Mouse (Mus musculus) CD4-positive, CD25-positive, alpha-beta regulatory T cell, adult 2 months (primary cell): Measurements from ENCODE around the gene Paf1.
A peak's percentile ranks its signal among the peaks of the same experiment; 100 is the strongest.

Experiments used
- DNase-seq: peaks from one replicate; pipeline ENCODE4 v3.0.0-alpha.2; 2012; ENCODE audit warnings: low read depth, low spot score

Gene Paf1

DNA sequence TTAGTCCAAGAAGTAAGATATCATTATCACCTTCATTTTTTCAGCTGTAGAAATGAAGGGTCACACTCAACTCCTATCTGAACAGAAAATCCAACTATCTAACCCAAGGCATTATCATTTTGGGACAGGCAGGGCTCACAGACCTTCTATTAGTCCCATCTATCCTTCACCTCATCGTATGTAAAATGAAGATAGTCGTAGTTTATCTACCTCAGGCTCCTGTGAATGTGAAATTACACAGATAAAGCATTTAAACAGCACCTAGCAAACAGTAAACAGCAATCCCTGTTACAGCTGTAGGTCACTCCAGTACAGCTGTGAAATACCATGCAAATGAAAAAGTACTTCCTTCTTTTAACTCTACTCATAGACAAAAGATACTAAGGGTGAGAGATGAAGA is 39.5 kb downstream of the Paf1 start:
- no peak for DNase-seq

DNA sequence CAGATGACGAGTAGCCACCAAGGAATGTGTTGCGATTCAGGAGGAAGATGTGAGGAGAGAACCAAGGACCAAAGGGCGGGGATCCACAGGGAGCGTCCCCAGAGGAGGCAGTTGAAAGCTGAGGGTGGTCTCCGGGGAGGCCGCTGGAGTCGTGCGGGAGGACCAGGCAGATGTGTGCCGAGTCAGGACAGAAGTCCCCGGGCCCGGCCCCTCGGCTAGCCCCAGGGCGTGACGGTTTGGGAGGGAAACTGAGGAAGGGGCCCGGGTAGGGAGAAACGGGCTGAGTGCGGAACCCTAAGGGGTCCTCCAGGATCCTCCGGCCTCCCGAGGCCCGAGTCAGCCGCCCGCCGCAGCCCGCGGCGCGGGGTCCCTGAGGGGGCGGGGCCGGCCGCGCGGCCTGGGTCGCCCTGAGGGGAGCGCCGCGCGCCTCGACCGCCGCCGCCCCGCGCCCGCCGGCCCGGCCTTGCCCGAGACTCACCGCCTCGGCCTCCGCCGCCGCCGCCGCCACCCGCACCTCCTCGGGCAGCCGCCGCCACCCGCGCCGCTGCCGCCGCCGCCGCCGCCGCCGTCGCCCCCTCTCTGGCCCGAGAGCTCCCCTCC is 43.0 kb downstream of the Paf1 start:
- no peak for DNase-seq

DNA sequence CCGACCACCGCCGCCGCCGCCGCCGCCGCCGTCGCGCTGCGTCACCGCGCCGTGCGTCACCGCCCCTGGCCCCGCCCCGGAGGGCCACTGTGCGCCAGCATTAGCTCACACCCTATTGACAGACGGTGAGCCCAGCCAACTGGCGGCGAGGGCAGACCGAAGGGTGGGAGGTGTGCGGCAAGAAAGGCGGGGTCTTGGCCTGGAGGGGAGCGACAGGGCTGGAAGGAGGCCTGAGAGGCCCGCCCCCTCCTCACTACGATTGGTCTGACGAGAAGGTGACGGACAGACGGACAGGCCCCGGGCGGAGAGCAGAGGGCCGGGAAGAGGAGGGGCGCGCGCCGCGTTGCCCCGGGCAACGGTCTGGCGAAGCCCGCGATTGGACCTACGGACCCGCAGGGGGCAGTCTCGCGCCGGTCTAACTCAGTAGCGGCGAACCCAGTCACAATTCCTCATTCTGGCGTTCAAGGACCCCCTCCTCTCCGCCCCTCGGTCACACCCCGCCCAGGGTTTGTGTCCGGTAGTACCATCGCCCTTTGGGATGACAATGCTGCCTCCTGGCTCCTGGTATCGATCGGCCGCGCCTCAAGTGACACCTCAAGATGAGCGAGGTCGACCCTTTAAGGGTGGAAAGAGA is 43.6 kb downstream of the Paf1 start:
- peak; percentile 100 for DNase-seq

DNA sequence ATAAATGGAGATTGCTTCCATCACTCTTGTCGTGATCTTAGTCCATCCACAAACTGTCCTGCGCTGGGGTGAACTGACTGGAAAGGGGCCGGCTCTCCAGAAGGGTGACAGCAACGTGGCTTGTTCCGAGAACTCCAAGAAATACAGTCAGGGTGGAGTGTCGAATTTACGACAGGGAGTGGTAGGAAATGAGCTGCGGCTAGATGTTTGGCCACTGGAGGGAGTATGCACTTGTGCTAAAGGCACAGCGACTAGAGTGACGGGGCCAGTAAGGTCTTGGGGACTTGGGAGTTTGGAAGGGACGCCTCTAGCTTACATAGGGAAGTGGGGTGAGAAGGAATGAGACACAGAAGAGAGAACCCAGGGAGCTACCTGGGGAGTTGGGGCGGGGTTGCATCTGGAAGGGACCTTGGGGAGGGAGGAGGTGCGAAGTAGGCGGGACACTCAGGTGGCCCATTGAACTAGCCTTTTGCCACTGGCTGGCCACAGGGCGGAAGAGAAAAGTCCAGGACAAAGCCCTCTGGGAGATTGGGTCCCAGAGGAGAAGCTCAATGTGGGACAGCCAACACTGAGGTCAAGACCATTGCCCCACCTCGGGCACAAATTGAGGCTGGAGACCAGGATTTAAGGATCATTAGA is 44.3 kb downstream of the Paf1 start, which contains the start of gene Gmfg:
TSS of gene Gmfg (plus strand) at position 516 of the 639 bp plus-strand sequence.
- DNase-seq = peak; percentile 93

DNA sequence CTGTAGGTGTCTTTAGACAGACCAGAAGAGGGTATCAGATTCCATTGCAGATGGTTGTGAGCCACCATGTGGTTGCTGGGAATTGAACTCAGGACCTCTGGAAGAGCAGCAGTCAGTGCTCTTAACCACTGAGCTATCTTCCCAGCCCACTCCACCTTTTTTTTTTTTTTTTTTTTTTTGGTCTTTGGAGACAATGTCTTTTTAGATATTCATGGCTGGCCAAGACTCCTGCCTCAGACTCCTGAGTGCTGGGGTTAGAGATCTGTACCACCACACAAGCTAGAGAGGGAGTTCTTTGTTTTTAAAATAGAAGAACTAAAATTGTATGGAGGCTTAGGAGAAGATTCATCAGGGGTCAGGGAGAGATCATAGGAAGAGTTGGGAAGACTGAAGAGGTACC is 45.2 kb downstream of the Paf1 start:
- no peak for DNase-seq

DNA sequence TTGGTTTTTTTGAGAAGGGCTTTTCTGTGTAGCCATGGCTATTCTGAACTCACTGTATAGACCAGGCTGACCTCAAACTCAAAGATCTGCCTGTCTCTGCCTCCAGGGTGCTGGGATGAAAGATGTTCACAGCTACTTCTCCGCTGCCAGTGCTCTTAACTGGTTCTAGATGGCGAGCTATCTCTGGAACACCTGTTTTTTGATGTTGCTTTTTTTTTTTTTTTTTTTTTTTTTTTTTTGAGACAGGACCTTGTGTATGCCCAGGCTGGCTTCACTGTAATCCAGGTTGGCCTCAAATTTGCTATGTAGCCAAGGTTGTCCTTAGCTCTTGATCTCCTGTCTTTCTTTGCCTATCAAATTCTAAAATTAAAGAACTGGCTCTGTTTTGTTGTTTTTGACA is 46.0 kb downstream of the Paf1 start:
- DNase-seq = no peak

DNA sequence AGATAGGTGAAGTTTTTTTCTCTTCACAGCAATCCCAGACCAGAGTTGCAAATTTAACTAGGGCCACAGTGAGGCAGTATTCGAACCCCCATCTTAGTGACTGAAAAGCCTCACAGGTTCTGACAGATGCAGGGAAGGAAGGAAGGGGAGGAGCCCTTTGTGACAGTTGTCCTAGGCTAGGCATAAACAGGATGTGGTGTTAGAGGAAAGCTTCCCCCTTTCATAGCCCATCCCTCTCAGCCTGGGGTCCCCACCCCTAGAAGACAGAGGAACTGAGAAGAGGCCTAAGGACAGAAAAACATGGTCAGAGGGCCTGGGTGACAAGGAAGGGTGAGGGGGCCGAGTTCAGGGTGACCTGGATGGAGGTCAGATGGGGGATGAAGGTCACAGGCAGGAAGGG is 48.0 kb downstream of the Paf1 start:
- peak; percentile 88 for DNase-seq

DNA sequence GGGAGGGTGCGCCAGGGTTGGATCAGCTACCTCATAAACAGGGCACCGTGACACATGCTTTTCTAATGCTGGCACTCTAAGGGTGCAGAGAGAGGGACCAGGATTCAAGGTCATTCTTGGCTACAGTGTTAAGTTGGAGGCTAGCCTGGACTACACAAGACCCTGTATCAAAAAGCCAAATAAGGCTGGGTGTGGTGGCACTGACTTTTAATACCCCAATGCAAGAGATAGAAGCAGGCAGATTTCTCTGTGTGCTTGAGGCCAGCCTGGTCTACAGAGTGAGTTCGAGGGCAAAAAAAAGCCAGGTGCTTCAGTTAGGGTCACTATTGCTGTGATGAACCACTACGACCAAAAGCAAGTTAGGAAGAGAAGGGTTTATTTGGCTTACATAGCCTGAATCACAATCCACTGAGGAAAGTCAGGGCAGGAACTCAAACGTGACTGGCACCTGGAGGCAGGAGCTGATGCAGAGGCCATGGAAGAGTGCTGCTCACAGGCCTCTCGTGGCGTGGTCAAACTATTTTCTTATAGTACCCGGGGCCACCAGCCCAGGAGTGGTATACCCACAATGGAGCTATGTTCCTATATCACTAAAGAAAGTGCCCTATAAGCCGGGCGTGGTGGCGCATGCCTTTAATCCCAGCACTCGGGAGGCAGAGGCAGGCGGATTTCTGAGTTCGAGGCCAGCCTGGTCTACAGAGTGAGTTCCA is 49.2 kb downstream of the Paf1 start:
- no peak for DNase-seq

DNA sequence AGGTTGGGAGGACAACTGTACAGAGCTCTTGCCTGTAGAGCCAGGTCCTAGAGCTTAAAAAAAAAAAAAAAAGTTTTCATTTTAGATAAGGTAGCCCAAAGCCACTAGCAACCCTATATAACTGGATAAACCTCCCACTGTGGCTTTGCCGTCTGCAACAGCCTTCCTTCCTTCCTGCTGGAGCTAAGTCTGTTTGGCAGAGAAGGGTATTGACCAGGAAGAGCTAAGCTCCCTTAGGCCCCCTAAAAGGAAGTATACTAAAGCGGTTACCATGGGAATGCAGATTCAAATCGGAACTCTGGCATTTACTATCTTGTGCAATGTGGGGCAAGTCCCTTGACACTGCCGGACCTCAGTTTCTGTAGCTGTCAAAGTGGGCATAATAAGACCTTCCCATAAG is 49.9 kb downstream of the Paf1 start:
- peak; percentile 39 for DNase-seq

DNA sequence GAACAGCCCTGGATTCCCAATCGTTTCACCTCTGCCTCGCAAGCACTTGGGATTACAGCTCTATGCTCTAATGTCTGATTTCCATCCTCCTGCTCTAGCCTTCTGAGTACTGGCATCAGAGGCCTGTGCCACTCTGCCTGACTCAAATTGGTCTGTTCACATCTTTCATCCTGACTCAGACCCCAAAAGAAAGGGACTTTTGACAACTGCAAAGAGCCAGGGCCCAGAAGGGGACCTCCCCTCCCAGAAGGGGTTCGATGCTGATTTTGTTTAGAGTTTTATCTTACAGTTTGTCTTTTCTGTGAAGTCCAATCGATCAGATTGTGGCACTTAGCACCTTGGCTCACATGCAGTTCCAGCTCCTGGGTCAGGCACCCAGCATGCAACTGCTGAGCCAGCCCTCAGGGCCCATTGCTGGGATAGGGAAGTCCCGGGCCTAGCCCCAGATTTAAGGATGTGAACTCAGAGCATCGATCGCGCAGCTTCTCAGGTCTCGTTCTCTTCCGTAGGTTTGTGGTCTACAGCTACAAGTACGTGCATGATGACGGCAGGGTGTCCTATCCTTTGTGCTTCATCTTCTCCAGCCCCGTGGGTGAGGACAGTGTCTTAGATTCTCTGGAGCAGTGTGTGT is 51.7 kb downstream of the Paf1 start:
- DNase-seq = peak; percentile 65

DNA sequence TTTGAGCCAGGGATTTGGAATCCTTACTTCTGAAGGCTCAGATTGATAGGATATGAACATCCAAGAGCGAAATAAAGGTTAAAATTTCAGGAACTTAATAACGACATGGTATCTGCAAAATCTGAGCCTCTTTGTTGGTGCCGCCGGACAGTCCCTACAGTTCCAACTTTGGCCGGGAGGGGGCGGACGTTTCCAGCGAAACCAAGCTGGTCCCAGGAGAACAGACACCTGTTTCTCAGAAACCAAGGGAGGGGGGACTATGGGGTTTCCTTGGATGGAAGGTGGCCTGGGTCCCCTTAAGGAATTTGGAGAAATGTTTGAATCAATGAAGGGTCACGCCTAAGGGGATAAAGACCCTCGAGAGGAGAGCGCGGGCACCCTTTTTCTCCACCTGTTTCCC is 53.7 kb downstream of the Paf1 start:
- DNase-seq = peak; percentile 86

DNA sequence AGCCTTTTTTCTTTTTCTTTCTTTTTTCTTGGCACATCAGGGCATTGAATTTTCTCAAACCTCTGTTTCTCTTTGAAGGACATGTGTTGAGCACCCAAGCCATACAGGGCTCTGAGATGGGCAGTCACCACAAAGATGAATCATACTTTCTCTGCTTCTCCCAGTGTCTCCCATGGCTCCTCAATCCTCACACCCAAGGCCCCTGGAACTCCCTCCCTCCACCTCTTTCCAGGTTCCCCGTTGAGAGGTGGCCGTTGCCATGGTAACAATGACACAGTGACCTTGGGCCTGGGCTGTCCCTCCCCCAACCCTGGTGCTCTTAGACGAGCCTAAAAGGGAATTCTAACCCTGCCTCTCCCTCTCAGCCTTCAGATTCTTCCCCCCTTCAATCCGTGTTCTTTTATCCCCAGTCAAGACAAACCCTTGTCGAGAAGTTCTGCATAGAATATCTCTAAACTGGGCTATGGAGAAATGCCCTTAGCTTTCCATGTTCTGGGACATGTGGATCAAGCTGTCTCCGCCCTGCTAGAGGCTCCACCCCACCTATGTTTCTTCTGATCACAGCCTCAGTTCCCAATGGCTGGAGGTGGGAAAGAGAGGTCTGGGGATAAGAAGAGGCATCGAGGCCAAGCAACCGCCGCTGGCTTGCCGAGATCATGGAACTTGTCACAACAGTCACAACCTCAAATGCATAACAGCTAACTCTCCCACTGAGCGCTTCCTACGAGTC is 54.5 kb downstream of the Paf1 start:
- DNase-seq = no peak

DNA sequence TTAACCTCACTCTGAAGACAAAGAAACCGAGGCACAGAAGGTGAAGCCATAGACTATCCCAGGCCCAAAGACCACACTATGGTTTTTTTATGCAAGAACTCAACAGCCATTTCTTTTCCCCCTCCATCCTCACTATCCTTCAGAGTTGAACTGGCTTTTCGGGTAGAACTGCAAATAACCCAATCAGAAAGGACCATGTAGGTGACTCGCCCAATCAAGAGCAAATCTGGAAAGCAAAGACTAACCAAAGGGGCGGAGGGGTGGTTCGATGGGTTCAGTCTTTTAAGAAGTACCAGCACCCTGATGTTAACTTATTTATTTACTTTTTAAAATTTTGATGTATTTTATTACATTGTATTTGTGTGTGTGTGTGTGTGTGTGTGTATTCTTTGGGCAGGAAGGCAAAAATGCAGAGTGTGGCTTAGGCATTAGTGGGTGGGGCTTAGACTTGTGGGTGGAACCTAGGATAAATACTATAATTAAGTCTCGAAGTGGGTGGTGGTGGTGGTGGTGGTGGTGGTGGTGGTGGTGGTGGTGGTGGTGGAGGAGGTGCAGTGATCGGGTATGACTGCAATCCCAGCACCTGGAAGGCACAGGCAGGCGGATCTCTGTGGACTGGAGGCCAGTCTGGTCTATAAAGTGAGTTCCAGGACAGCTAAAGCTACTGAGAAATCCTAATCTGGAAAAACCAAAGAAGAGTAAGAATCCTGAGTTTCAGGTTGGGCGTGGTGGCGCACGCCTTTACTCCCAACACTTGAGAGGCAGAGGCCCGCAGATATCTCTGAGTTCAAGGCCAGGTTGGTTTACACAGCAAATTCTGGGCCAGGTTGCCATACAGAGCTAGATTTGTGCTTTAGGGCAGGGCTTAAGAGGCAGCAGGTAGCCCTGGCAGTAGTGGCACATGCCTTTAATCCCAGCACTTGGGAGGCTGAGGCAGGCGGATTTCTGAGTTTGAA is 55.4 kb downstream of the Paf1 start:
- no peak for DNase-seq
